Mouse (Mus musculus) midbrain, embryonic 12.5 days (tissue): ENCODE results near the gene Trappc13. TPM values are rescaled to one million over a fixed set of nuclear protein-coding genes. Genes with fewer than 3 reads are reported as not detected.

Source experiments
- polyA plus RNA-seq: library from polyadenylated mRNA; unstranded; fragments of >200 nt; fragmentation: Nextera tagmentation; extraction: Ambion mirVana; gene quantifications from 2 replicates; pipeline ENCODE4 v1.2.1, GENCODE M21; 2016

The Trappc13 gene
- polyA plus RNA-seq, 1 experiment from 2014 or later, result 78.4 TPM

Other genes starting within 250 kb of the Trappc13 start
- 27.4 and 28.0 TPM in 2 replicates for gene Nln, start 68.9 kb downstream of the Trappc13 start, polyA plus RNA-seq
- 26.8 and 27.1 TPM in 2 replicates for gene Sgtb, start 68.7 kb downstream of the Trappc13 start, polyA plus RNA-seq
- gene Trim23, start 328 bp upstream of the Trappc13 start, polyA plus RNA-seq, result 28.6 and 30.9 TPM in 2 replicates
- 64.0 and 68.2 TPM in 2 replicates for gene Cenpk, start 50.1 kb upstream of the Trappc13 start, polyA plus RNA-seq
- gene Ppwd1, start 50.4 kb upstream of the Trappc13 start, polyA plus RNA-seq, result 13.2 and 13.6 TPM in 2 replicates
- 2.9 and 4.6 TPM in 2 replicates for gene Adamts6, start 109.4 kb upstream of the Trappc13 start, polyA plus RNA-seq